Mouse (Mus musculus) heart, embryonic 15.5 days (tissue): Measurements from ENCODE around the gene Mrps2. TPM values are rescaled to one million over a fixed set of nuclear protein-coding genes. Genes with fewer than 3 reads are reported as not detected.

ENCODE experiments used
- ATAC-seq: fragments of 200-750 bp; cut with Nextera tagmentation; replicated peaks from 2 replicates; pipeline ENCODE4 v1.8.0; 2017; ENCODE audit warnings: low read depth, moderate TSS enrichment; ENCODE audit not compliant: insufficient number of reproducible peaks, insufficient read depth, low FRiP score
- H3K27ac ChIP-seq: fragments of 300-500 bp; sonication (generic); 2 replicates; pipeline ENCODE4 v1.5.1; 2015; ENCODE audit warnings: mild to moderate bottlenecking, inconsistent platforms
- H3K27me3 ChIP-seq: fragments of 300-500 bp; sonication (generic); 2 replicates; pipeline ENCODE4 v1.6.1; 2015; ENCODE audit warnings: inconsistent platforms
- H3K36me3 ChIP-seq: fragments of 300-500 bp; sonication (generic); 2 replicates; pipeline ENCODE4 v1.6.1; 2015; ENCODE audit warnings: mild to moderate bottlenecking, inconsistent platforms
- H3K4me1 ChIP-seq: fragments of 300-500 bp; sonication (generic); replicated peaks from 2 replicates; pipeline ENCODE4 v1.6.1; 2015; ENCODE audit warnings: inconsistent platforms
- H3K4me2 ChIP-seq: fragments of 300-500 bp; sonication (generic); 2 replicates; pipeline ENCODE4 v1.6.1; 2015; ENCODE audit warnings: inconsistent platforms, mild to moderate bottlenecking, moderate library complexity
- H3K4me3 ChIP-seq: fragments of 300-500 bp; sonication (generic); 2 replicates; pipeline ENCODE4 v1.5.1; 2015; ENCODE audit warnings: mild to moderate bottlenecking, inconsistent platforms
- H3K9ac ChIP-seq: fragments of 300-500 bp; sonication (generic); 2 replicates; pipeline ENCODE4 v1.6.1; 2015; ENCODE audit warnings: mild to moderate bottlenecking, inconsistent platforms
- H3K9me3 ChIP-seq: fragments of 300-500 bp; sonication (generic); replicated peaks from 2 replicates; pipeline ENCODE4 v1.6.1; 2016; ENCODE audit warnings: inconsistent platforms
- WGBS: fragments of 180-500 bp; shearing (Covaris S2); methylation state at CpG from one replicate; pipeline ENCODE4 v1.1.7; 2015; ENCODE audit warnings: mixed read lengths; 5-methylcytosine and 5-hydroxymethylcytosine counted together
- polyA plus RNA-seq: library from polyadenylated mRNA; unstranded; fragments of >200 nt; fragmentation: Nextera tagmentation; extraction: Ambion mirVana; gene quantifications from 2 replicates; pipeline ENCODE4 v1.2.1, GENCODE M21; 2015

Mrps2 gene
- polyA plus RNA-seq, 1 experiment from 2014 or later: 45.2 TPM

- H3K4me3 ChIP-seq: peak within 1 kb of the TSS; percentile 80
- peaks cover 12% of the 10 kb centered on the region for H3K27me3 ChIP-seq
- peak within 1 kb of the TSS; percentile 68 for H3K27ac ChIP-seq
- WGBS: under 1% methylated on average over 90 of the region's 118 CpGs
- ATAC-seq: peak; percentile 56
- H3K36me3 ChIP-seq: peaks cover 1% of the 10 kb centered on the region; the same call in 1 of the 2 replicates
- peaks cover 13% of the 10 kb centered on the region for H3K4me1 ChIP-seq
- H3K9me3 ChIP-seq: no peaks in the 10 kb centered on the region
- H3K9ac ChIP-seq: peak within 1 kb of the TSS; percentile 80
- H3K4me2 ChIP-seq: peak within 1 kb of the TSS; percentile 98
Measured at GRCm38 (mm10) chr2:28446515-28447314, 21.2 kb upstream of the Mrps2 start, which contains the start of gene Ppp1r26. Ppp1r26 (plus strand) TSS chr2:28446800.

GRCm38 (mm10) chr2:28447315-28447670, 20.6 kb upstream of the Mrps2 start:
- Histone ChIP-seq H3K27me3 (peaks cover 12% of the 10 kb centered on the region), H3K9me3 (no peaks in the 10 kb centered on the region), H3K4me2 (peak overlapping the region; percentile 98), H3K36me3 (peaks cover 5% of the 10 kb centered on the region; the same call in 1 of the 2 replicates), H3K4me1 (peaks cover 13% of the 10 kb centered on the region), H3K27ac (peak overlapping the region; percentile 68), H3K4me3 (peak overlapping the region; percentile 80), H3K9ac (peak overlapping the region; percentile 80)
- WGBS: 8% methylated on average over 10 of the region's 11 CpGs
- ATAC-seq: no peak

- Histone ChIP-seq H3K27me3 (peaks cover 7% of the 10 kb centered on the region), H3K9me3 (no peaks in the 10 kb centered on the region), H3K36me3 (peaks cover 9% of the 10 kb centered on the region), H3K4me2 (no peak overlapping the region), H3K27ac (no peak overlapping the region), H3K4me1 (peaks cover 7% of the 10 kb centered on the region), H3K9ac (no peak overlapping the region), H3K4me3 (no peak overlapping the region)
- 82% methylated on average over 11 of the region's 11 CpGs for WGBS
- ATAC-seq: no peak
Measured at GRCm38 (mm10) chr2:28451663-28452062, 16.2 kb upstream of the Mrps2 start.

GRCm38 (mm10) chr2:28453539-28453938, 14.3 kb upstream of the Mrps2 start:
- no peak for ATAC-seq
- H3K27me3 ChIP-seq: peaks cover 3% of the 10 kb centered on the region; the same call in 1 of the 2 replicates
- H3K27ac ChIP-seq: no peak overlapping the region
- no peak overlapping the region for H3K4me3 ChIP-seq
- WGBS: 85% methylated on average over 6 of the region's 6 CpGs
- H3K36me3 ChIP-seq: peaks cover 9% of the 10 kb centered on the region
- no peak overlapping the region for H3K4me2 ChIP-seq
- H3K9me3 ChIP-seq: no peaks in the 10 kb centered on the region
- H3K9ac ChIP-seq: no peak overlapping the region
- no peaks in the 10 kb centered on the region for H3K4me1 ChIP-seq

- ATAC-seq: no peak
- Histone ChIP-seq H3K9ac (no peak overlapping the region), H3K4me1 (no peaks in the 10 kb centered on the region), H3K36me3 (peaks cover 8% of the 10 kb centered on the region), H3K9me3 (no peaks in the 10 kb centered on the region), H3K4me2 (no peak overlapping the region), H3K4me3 (no peak overlapping the region), H3K27me3 (no peaks in the 10 kb centered on the region), H3K27ac (no peak overlapping the region)
- WGBS: 71% methylated on average over 1 of the region's 1 CpGs
Measured at GRCm38 (mm10) chr2:28456616-28457015, 11.2 kb upstream of the Mrps2 start.

- no peak for ATAC-seq
- Histone ChIP-seq H3K9ac (no peak overlapping the region), H3K4me1 (peaks cover 16% of the 10 kb centered on the region), H3K9me3 (no peaks in the 10 kb centered on the region), H3K36me3 (peaks cover under 1% of the 10 kb centered on the region), H3K4me3 (no peak overlapping the region), H3K27me3 (peaks cover 18% of the 10 kb centered on the region; the same call in 1 of the 2 replicates), H3K4me2 (no peak overlapping the region), H3K27ac (no peak overlapping the region)
- WGBS: 38% methylated on average over 3 of the region's 3 CpGs
Measured at GRCm38 (mm10) chr2:28463919-28464318, 3.9 kb upstream of the Mrps2 start.

- WGBS: 80% methylated on average over 9 of the region's 9 CpGs
- peaks cover 18% of the 10 kb centered on the region; the same call in 1 of the 2 replicates for H3K27me3 ChIP-seq
Measured at GRCm38 (mm10) chr2:28464919-28465318, 2.9 kb upstream of the Mrps2 start.

GRCm38 (mm10) chr2:28465836-28466518, 1.9 kb upstream of the Mrps2 start, which contains the start of gene 1700007K13Rik:
1700007K13Rik (minus strand) TSS chr2:28466332.
- peaks cover 18% of the 10 kb centered on the region; the same call in 1 of the 2 replicates for H3K27me3 ChIP-seq
- H3K9me3 ChIP-seq: no peaks in the 10 kb centered on the region
- no peak within 1 kb of the TSS for H3K27ac ChIP-seq
- peak within 1 kb of the TSS; percentile 68 for H3K4me2 ChIP-seq
- 4% methylated on average over 25 of the region's 25 CpGs for WGBS
- ATAC-seq: no peak
- H3K36me3 ChIP-seq: peaks cover 21% of the 10 kb centered on the region
- peaks cover 21% of the 10 kb centered on the region for H3K4me1 ChIP-seq
- peak within 1 kb of the TSS; percentile 34 for H3K4me3 ChIP-seq
- H3K9ac ChIP-seq: peak within 1 kb of the TSS; percentile 32; the same call in 1 of the 2 replicates

More at GRCm38 (mm10) chr2:28464919-28465318, 2.9 kb upstream of the Mrps2 start:
- no peak overlapping the region for H3K4me3 ChIP-seq
- H3K27ac ChIP-seq: no peak overlapping the region
- H3K4me2 ChIP-seq: no peak overlapping the region
- H3K9me3 ChIP-seq: no peaks in the 10 kb centered on the region
- H3K36me3 ChIP-seq: peaks cover 10% of the 10 kb centered on the region
- no peak overlapping the region for H3K9ac ChIP-seq
- H3K4me1 ChIP-seq: peaks cover 21% of the 10 kb centered on the region
- ATAC-seq: no peak

GRCm38 (mm10) chr2:28468486-28469225, 790 bp downstream of the Mrps2 start:
- Histone ChIP-seq H3K4me3 (peak overlapping the region; percentile 79), H3K4me1 (peaks cover 21% of the 10 kb centered on the region), H3K36me3 (peaks cover 29% of the 10 kb centered on the region), H3K9ac (peak overlapping the region; percentile 85), H3K9me3 (peaks cover 7% of the 10 kb centered on the region; the same call in 1 of the 2 replicates), H3K27me3 (peaks cover 18% of the 10 kb centered on the region; the same call in 1 of the 2 replicates), H3K27ac (no peak overlapping the region), H3K4me2 (peak overlapping the region; percentile 71)
- no peak for ATAC-seq
- 54% methylated on average over 18 of the region's 18 CpGs for WGBS

GRCm38 (mm10) chr2:28469461-28469860, 1.6 kb downstream of the Mrps2 start:
- no peak overlapping the region for H3K4me2 ChIP-seq
- H3K9ac ChIP-seq: no peak overlapping the region
- WGBS: 97% methylated on average over 14 of the region's 14 CpGs
- peaks cover 29% of the 10 kb centered on the region for H3K36me3 ChIP-seq
- H3K9me3 ChIP-seq: peaks cover 7% of the 10 kb centered on the region; the same call in 1 of the 2 replicates
- H3K27me3 ChIP-seq: peaks cover 15% of the 10 kb centered on the region; the same call in 1 of the 2 replicates
- no peak for ATAC-seq
- H3K27ac ChIP-seq: no peak overlapping the region
- no peak overlapping the region for H3K4me3 ChIP-seq
- peaks cover 21% of the 10 kb centered on the region for H3K4me1 ChIP-seq
